Mouse (Mus musculus) adrenal gland, postnatal 25 days (tissue): Measurements from ENCODE around the gene Dapk1. TPM values are rescaled to one million over a fixed set of nuclear protein-coding genes. Genes with fewer than 3 reads are reported as not detected.

Experiments used
- DNase-seq: peaks from one replicate; pipeline ENCODE4 v3.0.0; 2021; ENCODE audit warnings: mixed read lengths
- total RNA-seq: library from RNA; stranded (reverse); gene quantifications from 2 replicates; pipeline ENCODE4 v1.2.3, GENCODE M21; 2021

Gene Dapk1
- total RNA-seq, 1 experiment from 2014 or later = 11.5 TPM

DNA sequence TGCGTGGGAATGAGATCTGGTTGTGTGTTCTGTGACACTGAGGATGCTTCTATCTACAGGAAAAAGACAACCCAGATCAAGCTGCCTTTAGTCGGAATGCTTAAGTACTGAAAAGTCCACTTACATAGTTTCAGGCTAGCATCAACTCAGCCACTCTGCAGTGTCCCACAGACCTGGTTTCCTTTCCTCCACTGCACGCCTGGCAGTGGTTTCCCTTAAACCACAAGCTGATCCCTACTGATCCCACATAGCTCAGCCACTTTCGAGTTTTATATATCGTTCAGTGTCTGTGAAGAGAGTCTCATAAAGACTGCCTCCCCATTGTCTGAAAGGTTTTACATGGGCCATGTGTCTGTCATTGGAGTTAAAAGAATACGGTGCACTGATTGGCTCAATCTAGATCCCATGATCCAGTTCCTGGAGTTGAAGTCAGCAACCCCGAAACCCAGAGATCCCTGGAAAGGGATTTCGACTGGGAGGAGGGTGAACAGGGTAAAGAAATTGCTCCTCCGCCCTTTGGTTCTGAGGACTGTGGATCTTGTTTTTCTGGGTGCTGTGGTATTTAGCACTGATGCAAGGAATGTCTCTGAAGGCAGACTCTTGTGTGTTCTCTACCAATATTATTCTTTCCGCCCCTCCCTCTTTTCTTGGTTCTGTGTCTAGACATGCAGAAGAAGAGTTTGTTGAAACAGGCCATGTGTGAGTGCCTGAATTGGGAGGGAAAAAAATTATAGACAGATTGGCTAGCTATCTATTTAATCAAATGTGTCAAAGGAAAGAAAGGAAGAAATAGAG is 93.6 kb downstream of the Dapk1 start:
- DNase-seq = no peak

DNA sequence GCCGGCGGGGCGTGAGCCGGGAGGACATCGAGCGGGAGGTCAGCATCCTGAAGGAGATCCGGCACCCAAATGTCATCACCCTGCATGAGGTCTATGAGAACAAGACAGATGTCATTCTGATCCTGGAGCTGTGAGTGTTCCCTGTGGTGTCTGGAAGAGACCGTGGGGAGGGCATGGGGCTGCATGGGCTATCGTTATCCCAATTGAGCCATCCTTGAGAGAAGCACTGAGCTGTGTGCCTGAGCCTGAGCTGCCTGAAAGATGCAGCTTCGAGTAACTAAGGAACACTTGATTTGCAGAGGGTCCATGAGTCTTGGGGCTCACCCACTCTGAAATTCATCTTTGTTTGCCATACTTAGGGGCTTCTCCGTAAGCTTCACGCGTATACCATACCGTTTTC is 94.6 kb downstream of the Dapk1 start:
- no peak for DNase-seq

DNA sequence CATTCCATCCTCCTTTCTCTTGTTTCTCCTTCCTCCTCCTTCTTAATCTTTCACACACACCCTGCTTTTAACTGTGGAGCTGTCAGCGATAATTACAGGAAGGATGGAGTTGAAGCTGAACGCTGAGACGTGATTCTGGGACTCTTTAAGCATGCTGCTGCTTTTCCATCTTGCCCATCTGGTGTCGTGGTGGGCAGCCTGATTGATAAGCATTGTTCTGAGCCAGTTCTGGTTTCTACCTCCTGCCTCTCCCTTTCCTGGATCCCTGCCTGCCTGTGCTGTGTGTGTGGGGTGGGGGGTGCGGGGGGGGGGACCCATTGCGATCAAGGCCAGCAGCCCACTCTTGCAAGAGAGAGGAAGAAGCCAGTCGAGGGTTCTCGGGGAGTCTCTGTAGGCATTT is 95.0 kb downstream of the Dapk1 start:
- DNase-seq = no peak

DNA sequence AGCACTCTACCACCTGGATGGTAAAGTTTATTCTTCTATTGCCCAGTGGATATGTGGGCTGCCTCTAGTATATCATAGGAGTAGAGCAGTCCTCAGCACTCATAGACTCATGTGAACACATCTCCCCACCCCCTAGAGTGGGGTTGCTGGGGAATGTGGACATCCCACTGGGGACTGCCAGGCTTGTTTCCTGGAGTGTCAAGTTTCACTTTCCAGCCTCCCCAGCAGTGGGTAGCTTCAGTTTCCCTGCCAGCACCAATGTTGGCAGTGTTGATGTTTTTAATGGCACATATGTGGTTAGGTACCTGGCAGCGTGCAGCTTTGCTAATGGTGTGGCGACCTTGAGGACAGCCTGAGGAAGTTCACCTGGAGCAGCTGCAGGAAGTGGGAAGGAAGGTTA is 96.3 kb downstream of the Dapk1 start:
- no peak for DNase-seq

DNA sequence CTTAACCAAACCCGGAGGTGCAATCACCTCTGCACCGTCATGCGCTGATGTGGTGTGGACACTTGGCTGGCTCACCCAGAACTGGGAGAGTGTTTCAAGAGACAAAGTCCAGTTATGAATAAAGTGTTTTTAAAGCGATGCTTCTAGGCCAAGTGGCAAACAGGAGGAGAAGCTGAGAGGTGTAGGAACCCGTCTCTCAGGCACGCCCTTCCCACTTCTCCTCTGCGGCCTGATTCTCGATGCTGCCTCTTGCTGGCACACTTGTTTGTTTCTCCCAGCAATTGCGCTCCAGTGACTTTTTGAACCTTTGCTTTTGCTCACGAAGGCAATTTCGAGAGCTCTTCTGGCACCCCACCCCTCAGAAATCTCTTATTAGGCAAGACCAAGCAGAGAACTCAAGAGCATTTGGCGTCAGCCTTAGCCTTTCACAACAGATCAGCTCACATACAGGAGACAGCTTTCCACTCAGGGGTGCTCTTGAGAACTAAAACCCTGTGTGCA is 100.0 kb downstream of the Dapk1 start:
- peak; percentile 2 for DNase-seq

DNA sequence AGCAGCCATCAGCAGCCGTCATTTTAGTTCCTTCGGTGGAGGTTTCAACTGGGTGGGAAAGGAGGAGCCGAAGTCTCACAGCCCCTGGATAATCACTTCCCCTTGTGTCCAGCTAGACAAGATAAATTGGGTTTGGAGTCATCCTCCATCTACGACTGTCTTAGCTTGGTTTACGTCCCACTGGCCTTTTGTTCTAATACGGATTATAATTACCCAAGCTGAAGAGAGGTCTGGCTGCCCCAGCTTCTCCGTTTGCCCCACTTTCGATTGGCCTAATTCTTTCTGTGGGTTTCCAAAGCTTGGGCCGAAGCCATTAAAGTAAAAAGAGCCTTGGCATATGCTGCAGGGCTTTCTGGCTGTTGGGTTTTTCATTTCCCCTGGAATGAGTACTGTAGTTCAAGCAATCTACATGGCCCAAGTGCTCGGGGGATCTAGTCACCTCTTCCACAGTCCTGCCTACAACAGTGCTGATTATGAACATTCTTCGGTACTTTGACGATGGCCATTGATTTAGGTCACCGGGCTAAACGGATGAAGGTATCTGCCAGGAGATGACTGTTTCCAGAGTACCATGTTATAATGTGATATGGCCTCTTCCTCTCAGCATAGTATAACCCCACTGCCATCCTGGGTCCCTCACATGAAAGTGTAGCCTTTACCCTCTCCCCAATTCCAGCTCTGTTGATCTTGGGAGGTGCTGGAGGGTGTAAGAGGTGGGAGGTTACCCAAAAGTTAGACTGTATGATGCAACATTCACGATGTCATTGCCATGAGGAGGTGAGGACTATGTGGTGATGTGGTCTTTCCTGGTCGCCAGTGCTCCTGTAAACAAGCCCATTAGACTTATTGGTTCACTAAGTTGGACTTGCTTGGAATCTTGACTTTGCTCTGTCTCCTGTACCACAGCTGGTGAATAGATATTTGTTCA is 106.1 kb downstream of the Dapk1 start:
- DNase-seq = no peak

DNA sequence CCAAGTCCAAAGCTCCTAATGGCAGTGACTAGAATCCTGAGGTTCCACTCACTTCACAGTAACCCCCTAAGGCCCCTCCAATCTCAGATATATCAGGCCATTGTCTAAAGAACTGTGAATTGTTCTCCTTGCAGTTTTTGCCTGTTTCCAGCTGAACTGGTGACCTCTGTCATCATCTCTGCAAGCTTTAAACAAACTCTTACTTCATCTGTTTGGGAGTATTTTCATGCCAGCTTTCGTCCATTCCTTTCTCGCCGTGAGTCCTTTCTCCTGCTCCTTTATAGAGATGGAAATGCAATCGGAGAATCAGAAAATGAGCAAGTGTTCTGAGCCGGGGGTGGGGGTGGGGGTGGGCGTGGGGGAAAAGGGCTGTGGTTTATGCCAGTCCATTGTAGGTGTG is 107.4 kb downstream of the Dapk1 start:
- DNase-seq = no peak

DNA sequence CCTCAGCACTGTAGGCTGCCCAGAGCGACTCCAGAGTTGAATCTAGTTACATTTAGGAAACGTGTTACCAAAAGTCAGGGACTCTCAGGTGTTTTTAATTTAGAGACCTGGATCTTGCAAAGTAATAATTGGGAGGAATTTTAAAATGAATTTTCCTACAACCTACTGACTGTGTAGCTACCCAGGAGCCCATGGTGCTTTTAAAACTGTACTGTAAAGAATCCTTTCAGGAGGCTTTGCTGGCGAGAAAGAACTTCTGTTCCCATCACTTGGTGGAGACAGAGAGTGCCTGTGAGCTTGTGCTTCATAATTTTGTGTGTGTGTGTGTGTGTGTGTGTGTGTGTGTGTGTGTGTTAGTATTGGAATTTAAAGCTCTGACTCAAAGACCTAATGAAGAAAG is 109.2 kb downstream of the Dapk1 start:
- DNase-seq = no peak

DNA sequence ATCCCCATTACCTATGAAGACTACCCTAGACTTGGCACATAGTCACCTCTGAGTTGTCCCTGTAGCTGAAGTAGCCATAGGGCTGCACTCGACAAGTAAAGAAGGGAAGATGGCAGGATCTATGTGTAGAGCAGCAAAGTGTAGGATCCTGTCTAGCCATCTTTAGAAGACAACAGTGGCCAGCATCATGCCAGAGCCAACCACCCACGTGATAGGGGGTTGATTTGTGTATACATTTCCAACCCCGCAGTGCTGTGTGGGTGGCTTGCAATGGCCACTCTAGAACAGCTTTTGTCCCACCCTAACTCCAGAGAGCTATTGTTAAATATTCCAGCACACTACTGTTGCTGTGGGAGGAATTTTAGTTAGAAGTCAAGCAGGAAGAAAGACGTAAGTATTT is 111.8 kb downstream of the Dapk1 start:
- no peak for DNase-seq

DNA sequence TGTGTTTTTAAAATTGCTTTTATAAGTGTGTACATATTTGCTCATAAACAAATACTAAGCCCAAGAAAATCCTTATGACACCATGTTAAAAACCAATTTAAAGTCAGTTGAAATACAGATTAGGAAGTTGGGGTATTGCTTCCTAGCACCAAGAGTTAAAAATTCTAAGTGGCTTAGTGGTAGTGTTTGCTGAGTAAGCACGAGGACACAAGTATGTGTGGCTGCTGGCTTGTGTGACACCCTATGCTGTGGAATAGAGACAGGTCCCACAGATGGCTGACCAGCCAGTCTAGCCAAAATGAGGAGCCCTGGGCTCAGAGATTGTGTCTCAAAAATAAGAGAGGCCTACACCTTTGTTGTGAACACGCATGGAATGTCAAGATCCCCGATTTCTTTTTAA is 114.4 kb downstream of the Dapk1 start:
- no peak for DNase-seq

DNA sequence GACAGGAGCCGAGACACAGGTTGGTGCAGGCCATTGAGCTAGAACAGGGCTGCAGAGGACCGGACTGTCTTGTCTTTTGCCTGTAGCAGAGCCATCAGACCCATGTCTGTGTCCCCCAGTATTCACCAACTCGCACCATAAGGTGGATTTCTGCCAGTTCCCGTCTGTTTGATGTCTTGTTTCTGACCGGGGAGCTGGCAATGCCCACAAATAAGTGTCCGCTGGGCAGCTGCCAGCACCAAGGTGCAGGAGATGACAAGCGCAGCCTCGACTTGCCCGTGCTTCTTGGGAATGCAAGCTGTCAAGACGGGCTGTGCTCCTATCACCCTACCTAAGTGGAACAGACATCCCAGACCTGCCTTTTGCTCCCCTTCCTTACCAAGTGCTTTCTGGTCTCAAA is 115.7 kb downstream of the Dapk1 start:
- no peak for DNase-seq

DNA sequence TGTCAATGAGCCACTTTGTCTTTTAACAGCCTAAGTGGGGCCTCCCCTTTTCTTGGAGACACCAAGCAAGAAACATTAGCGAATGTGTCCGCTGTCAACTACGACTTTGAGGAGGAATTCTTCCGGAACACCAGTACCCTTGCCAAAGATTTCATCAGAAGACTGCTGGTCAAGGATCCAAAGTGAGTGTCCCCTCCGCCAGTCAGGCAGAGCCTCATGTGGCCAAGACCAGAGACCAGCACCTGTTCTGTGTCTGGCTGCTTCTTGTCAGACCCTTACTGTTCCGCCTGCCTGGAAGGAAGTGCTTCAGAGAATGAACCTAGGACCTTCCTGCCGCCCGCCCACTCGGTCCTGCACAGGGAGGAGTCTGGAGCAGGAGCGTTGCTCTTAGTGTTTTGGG is 117.8 kb downstream of the Dapk1 start:
- no peak for DNase-seq

DNA sequence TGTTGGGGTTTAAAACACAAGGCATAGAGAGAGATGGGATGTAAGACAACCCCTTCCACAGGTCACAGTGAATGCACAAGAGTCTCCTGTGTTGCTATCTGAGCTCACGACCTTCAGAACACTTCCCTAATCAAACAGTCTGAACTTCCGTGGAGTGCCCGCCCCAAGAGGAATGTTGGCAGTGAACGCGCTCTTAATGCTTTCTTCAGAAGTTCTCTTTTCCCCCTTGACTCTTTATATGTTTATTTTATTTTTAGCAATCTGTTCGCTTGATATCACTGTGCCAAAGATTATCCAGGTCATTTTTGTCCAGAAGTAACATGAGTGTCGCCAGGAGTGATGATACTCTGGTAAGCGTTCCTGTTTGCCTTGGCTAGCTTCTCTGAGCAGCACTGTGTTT is 121.0 kb downstream of the Dapk1 start:
- no peak for DNase-seq

DNA sequence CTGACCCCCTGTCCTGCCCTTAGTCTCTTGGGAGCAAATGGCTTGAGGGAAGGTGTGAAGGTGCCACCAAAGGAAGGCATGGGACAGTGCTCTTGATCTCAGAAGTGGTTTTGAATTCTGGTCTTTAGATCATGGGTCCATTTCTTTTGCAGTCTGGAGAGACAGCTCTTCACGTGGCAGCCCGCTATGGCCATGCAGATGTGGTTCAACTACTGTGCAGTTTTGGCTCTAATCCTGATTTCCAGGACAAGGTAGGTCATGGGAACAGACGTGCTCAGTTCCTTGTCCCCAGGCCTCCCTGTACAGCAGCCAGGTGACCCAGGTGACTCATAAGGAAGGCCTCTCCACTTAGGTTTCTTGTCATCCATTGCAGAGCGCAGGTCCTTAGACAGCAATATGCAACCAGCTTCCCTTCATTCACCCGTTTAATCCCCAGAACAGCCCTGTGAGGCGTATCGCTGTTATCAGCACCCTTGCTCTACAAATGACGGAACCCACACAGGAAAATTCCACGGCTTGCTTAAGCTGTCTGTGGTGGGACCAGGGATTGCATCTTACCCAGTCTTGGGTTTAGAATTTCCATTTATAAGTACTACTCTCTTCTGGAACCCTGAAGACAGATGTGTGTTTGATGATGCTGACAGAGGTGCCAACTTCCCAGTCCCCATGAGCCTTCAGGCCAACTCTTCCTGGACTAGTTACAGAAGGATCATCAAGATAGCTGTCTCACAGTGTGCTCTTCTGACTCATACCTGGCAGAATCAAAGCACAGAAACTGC is 126.7 kb downstream of the Dapk1 start:
- DNase-seq = no peak

DNA sequence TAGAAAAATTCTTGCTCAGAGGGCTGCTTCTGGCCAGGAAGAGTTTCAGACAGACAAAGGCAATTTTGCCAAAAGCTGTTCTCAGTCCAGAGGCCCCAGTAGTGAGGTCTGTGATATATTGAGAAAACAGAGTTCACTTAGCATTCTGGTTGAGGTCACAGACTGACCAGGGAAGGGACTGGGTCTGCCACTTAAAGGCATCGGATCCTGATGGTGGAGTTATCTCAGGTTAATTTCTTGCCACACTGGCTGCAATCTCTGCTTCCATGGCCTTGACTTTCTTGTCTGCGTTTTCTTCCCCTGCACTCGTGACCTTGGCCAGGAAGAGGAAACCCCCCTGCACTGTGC is 127.3 kb downstream of the Dapk1 start:
- DNase-seq = no peak

DNA sequence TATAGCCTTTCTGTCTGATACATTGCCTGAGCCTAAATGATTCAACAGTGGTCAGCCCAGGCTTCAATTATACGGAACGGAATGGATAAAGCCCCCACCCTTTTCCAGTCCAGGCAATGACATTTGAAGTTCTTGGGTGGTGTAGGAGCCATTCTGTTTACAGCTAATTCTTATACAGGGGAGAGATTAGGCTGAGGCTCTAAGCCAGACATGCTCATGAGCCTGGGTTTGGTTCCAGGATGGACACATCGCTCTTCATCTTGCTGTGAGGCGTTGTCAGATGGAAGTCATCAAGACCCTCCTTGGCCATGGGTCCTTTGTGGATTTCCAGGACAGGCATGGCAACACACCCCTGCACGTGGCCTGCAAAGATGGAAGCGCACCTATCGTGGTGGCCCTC is 128.8 kb downstream of the Dapk1 start:
- no peak for DNase-seq

DNA sequence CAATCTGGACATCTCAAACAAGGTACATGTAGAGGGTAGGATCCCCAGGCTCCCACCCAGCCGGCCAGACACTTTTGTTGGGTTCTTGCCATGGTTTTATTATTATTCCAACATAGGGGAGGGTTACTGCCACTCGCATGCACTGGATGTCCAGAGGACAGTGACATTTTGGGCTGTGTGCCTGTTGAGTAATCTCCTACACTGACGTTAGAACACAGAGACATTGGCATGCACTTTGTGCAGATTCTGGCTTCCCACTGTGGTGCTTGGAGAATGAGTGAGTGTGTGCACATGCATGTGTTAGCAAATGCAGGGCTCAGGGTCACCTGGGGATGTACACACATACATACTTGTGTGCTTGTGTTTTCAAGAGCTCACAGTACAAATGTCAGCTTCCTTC is 129.3 kb downstream of the Dapk1 start:
- DNase-seq = no peak

DNA sequence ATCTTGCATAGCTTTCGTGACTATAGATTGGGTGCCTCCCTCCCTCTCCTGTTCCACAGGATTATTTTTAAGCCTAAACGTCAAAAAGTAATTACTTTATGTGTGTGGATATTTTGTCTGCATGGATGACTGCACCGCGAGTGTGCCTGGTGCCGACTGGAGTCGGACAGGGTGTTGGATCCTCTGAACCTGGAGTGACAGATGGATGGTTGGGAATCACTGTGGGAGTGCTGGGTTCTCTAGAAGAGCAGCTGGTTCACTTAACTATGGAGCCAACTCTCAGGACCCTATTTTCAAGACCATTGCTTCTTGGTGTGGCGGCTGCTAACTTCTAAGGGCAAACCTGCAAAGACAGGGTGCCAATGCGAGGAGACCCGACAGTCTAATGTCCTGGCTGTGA is 133.6 kb downstream of the Dapk1 start:
- DNase-seq = no peak

DNA sequence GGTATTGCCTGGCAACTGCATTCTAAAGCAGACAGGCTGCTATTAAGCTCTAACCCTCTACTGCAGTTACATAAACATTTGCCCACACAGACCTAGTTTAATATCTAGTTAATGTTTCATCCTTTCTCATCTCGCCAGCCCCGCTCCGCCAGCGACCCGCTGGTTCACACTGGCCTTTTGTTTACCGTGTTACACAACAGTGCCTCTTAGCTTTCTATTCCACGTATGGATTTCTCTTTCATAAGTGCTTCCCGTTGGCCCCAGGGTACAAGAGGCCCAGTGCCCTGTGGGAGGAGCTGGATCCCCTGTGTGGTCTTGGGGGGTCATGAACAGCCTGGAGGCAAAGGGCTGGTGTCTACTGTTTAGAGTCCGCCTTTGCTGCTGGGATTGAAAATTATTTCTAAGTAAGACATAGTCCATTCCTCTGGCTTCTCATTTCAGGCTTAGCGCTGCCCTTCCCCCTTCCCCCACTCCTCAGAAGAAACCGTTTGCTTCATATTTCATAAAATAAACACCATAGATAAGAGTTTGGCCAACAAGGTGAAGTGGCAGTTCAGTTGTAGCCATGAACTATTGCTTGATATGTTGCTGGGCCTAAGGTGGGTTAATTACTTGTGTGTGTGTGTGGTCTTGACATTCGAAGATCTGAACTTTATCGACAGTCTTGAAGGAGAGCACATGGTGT is 134.8 kb downstream of the Dapk1 start:
- DNase-seq = no peak

DNA sequence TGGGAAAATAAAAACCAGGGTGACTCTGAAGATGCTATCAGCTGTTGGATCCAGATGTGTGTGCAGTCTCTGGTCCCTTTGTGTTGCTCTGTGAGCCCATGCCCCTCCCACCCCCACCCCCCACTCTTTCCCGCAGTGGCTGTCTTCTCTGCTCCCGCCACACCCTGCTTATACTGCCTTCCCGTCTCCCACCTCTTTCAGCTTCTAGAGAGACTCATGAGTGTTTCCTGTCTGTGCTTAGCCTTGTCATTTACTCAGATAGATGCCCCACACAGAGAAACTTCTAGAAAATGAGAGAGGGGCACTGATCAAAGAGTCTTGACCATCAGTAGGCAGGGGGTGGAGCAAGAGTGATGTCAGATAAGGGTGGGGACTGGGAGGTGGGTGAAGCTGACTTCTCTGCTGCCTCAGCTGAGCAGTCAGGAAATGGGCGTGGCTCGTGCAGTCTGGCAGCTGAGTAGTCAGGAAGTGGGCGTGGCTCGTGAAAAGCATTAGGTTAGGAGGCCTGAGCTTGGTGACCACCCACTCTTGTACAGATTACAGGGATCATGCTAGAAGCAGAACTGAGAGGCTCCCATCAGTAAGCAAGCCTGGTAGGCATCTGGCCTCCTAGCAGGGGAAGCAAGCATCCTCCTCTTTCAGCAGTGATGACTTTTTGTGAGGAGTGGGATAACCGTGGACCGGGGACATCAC is 136.0 kb downstream of the Dapk1 start:
- peak; percentile 53 for DNase-seq

DNA sequence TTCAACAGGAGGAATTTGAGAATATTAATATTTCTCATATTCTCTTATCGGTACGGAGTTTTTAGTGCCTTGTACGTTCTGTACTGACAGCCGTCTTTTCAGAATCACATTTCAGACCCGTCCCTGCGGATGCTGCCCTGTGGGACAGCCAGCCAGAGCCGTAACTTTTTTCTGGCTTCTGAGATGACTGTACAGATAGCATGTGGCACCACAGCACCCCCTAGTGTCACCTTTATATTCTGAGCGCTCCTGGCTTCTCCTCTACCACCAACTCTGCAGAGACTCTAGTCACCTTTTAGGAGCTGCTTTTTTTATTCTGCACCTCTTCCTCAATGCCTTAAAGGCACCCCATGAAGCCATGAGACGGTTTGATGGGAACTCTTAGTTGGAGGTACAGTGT is 136.7 kb downstream of the Dapk1 start:
- peak; percentile 59 for DNase-seq

DNA sequence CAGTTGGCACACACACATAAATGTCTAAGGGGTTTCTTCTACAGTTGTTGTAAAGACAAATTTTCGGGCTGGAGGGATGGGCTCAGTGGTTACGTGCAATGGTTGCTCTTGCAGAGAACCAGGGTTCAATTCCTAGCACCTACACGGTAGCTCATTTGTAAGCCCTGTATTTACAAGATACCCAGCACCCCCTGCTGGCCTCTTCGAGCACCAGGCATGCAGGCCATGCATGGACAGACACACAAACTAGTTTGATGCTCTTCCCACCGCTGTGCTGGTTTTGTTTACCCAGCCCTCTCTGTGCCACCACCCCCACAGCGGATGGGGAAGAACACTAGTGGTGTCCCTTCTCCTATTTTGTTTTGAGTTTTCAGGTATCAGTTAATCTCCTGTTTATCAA is 138.5 kb downstream of the Dapk1 start:
- no peak for DNase-seq
